Mouse (Mus musculus): ENCODE data around the gene Sema4c.
A peak's percentile ranks its signal among the peaks of the same experiment; 100 is the strongest.

Gene Sema4c

GRCm38 (mm10) chr1:36558031-36558993, at the start of gene Sema4c:
TSS of gene Sema4c (minus strand) at chr1:36558349.
- no peak for DNase-seq (ENCODE audit: low read depth, low spot score)

- no peak for DNase-seq (ENCODE audit: low read depth, low spot score)
These were observed 48.8 kb upstream of the Sema4c start for GRCm38 (mm10) chr1:36606951-36607350.

GRCm38 (mm10) chr1:36604254-36605156, 46.4 kb upstream of the Sema4c start:
- no peak for DNase-seq (ENCODE audit: low read depth, low spot score)

- peak; percentile 34 for DNase-seq (ENCODE audit: low read depth, low spot score)
These were observed 45.2 kb upstream of the Sema4c start for GRCm38 (mm10) chr1:36603361-36603760.

- DNase-seq (ENCODE audit: low read depth, low spot score) = no peak
These were observed 44.1 kb upstream of the Sema4c start for GRCm38 (mm10) chr1:36602271-36602670.

- no peak for DNase-seq (ENCODE audit: low read depth, low spot score)
These were observed 40.3 kb upstream of the Sema4c start for GRCm38 (mm10) chr1:36598411-36598810.

GRCm38 (mm10) chr1:36596114-36596513, 38.0 kb upstream of the Sema4c start:
- peak; percentile 69 for DNase-seq (ENCODE audit: low read depth, low spot score)

DNA sequence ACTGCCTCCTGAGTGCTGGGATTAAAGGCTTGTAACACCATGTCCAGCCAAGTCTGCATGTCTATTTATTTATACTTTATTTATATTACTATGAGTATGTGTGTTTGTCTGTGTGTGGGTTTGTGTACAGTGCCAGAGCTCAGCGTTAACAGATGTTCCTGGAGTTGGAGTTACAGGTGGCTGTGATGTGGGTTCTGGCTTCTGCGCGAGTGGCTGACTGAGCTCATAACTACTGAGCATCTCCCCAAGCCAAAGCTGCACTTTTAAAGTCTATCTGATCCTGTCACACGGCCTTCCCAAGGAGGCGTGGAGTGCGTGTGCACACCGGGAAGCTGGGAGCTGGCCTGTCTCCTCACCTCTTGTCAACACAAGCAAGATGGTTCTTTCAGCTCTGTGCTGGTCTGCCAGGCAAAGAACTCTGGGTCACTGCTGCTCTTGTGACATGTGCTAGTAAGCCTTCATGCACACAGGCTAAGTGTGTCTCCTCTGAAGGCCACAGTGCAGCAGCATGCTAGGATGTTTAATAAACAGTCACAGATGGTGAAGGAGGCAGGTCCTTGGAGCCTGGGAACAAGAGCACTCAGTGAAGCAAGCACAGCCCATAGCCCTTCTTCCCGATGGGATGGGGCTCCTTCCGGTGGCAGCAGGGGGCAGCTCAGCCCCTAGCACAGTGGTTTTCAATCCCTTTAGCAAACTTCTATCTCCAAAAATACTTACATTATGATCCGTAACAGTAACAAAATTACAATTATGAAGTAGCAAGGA, 37.2 kb upstream of the Sema4c start:
- DNase-seq (ENCODE audit: low read depth, low spot score) = no peak

GRCm38 (mm10) chr1:36593099-36593498, 35.0 kb upstream of the Sema4c start:
- no peak for DNase-seq (ENCODE audit: low read depth, low spot score)

- no peak for DNase-seq (ENCODE audit: low read depth, low spot score)
These were observed 33.3 kb upstream of the Sema4c start for GRCm38 (mm10) chr1:36591408-36591807.

GRCm38 (mm10) chr1:36590664-36591063, 32.5 kb upstream of the Sema4c start:
- no peak for DNase-seq (ENCODE audit: low read depth, low spot score)

GRCm38 (mm10) chr1:36589486-36589885, 31.3 kb upstream of the Sema4c start:
- DNase-seq (ENCODE audit: low read depth, low spot score) = peak; percentile 26

- DNase-seq (ENCODE audit: low read depth, low spot score) = peak; percentile 55
These were observed 30.6 kb upstream of the Sema4c start for GRCm38 (mm10) chr1:36588476-36589450.

- DNase-seq (ENCODE audit: low read depth, low spot score) = no peak
These were observed 29.7 kb upstream of the Sema4c start for GRCm38 (mm10) chr1:36587860-36588259.

DNA sequence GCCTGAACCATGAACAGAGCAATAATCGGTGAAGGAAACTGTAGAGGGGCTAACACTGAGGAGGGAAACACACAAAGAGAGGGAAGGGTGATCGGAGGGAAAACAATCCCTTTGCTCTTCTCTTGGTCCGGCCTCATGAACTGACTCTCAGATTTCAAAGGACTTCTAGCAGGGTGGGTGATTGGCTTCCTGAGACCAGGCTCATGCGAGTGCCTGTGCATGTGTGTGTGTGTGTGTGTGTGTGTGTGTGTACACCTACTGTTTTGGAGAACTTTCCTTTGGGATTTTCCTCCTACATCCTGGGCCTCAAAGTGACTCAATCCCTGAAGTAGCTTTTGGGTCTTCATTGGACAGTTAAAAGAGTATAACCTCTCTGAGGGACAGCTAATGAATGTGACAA, 28.1 kb upstream of the Sema4c start:
- DNase-seq (ENCODE audit: low read depth, low spot score) = no peak

DNA sequence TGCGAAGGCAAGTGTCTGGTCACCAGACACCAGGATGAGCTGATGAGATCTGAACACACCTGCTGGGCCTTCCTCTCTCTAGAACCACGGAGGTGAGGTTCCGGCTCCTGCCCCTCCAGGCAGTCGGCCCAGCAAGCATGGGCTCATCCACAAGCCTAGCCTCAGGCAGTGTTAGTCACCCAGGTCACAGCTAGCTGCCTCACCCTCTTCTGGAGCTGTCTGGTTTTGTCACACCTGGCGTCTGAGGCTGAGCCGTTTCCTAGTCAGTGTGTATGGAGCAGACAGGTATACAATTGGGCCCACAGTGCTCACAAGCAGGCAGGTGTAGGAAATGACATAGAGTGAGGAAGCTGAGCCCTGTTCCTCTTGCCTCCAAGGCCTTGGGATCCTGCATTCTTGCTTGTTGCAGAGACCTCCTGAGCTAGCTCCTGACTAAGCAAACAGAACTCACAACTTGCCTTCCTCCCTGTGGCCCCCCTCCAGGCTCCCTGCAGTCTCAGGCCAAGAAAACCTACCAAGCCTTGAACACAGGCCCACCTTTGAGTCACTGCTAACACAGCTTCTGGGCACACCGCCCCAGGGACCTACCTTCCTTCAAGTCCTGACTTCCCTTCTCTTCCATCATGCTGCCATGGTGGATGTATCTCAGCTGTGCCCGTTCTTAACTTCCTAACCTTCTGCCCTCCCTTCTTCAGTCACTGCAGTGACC, 25.4 kb upstream of the Sema4c start:
- DNase-seq (ENCODE audit: low read depth, low spot score) = no peak

DNA sequence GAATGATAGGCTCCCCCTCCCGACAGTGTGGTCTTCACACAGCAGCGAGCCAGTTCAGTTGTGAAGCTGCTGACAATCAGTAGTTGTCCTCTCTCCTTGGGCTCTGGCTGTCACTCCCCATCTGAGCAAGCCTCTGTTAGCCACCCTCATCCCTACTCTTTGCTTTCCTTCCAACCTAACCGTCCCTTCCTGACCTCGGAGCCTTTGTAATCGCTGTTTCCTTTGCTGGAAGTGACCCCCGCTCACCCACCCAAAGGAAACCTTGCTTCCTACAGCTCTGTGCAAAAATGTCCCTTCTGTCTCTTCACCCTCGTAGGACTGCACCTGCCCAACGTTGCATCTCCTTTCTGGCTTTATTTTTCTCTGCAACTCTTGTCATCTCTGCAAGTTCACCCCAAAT, 24.1 kb upstream of the Sema4c start:
- DNase-seq (ENCODE audit: low read depth, low spot score) = no peak

- no peak for DNase-seq (ENCODE audit: low read depth, low spot score)
These were observed 23.1 kb upstream of the Sema4c start for GRCm38 (mm10) chr1:36581260-36581659.

GRCm38 (mm10) chr1:36580384-36581207, 22.4 kb upstream of the Sema4c start:
- DNase-seq (ENCODE audit: low read depth, low spot score) = peak; percentile 49

Data from 3T3-L1 (cell line).